Mouse (Mus musculus) midbrain, postnatal 0 days (tissue): ENCODE measurements around the gene Cpn1. TPM values are rescaled to one million over a fixed set of nuclear protein-coding genes. Genes with fewer than 3 reads are reported as not detected.

Experiments
- ATAC-seq: fragments of 200-750 bp; cut with Nextera tagmentation; 2 replicates; pipeline ENCODE4 v1.8.0; 2017; ENCODE audit warnings: moderate number of reproducible peaks, mild to moderate bottlenecking, moderate TSS enrichment, moderate library complexity; ENCODE audit not compliant: low FRiP score
- DNase-seq: peaks from one replicate; pipeline ENCODE4 v3.0.0-alpha.2; 2015; ENCODE audit warnings: low spot score
- H3K27ac ChIP-seq: fragments of 300-500 bp; sonication (generic); 2 replicates; pipeline ENCODE4 v1.5.1; 2014; ENCODE audit warnings: low read depth, mild to moderate bottlenecking, low read length, mixed read lengths
- H3K27me3 ChIP-seq: fragments of 300-500 bp; sonication (generic); 2 replicates; pipeline ENCODE4 v1.6.1; 2014; ENCODE audit warnings: low read length, control low read depth, mixed read lengths; ENCODE audit not compliant: insufficient read depth
- H3K36me3 ChIP-seq: fragments of 300-500 bp; sonication (generic); 2 replicates; pipeline ENCODE4 v1.6.1; 2014; ENCODE audit warnings: low read length, control low read depth, mixed read lengths; ENCODE audit not compliant: insufficient read depth
- H3K4me1 ChIP-seq: fragments of 300-500 bp; sonication (generic); 2 replicates; pipeline ENCODE4 v1.6.1; 2014; ENCODE audit warnings: mild to moderate bottlenecking, control low read depth, antibody characterized with exemption, low read length, mixed read lengths; ENCODE audit not compliant: insufficient read depth
- H3K4me2 ChIP-seq: fragments of 300-500 bp; sonication (generic); 2 replicates; pipeline ENCODE4 v1.6.1; 2014; ENCODE audit warnings: low read depth, mild to moderate bottlenecking, low read length, mixed read lengths; ENCODE audit not compliant: poor library complexity, severe bottlenecking
- H3K4me3 ChIP-seq: fragments of 300-500 bp; sonication (generic); 2 replicates; pipeline ENCODE4 v1.5.1; 2014; ENCODE audit warnings: low read depth, mild to moderate bottlenecking, low read length, moderate library complexity
- H3K9ac ChIP-seq: fragments of 300-500 bp; sonication (generic); replicated peaks from 2 replicates; pipeline ENCODE4 v1.6.1; 2014; ENCODE audit warnings: mild to moderate bottlenecking, low read length, moderate library complexity, mixed read lengths; ENCODE audit not compliant: poor library complexity, severe bottlenecking
- H3K9me3 ChIP-seq: fragments of 300-500 bp; sonication (generic); 2 replicates; pipeline ENCODE4 v1.6.1; 2016; ENCODE audit warnings: low read length, control low read depth
- CTCF ChIP-seq: IDR thresholded peaks from 2 replicates; pipeline ENCODE4 v1.5.1; 2016; ENCODE audit warnings: antibody characterized with exemption, mild to moderate bottlenecking
- WGBS: fragments of 180-500 bp; shearing (Covaris S2); extraction: QIAGEN DNeasy Blood & Tissue Kit; methylation state at CpG from one replicate; pipeline ENCODE4 v1.1.7; 2014; 5-methylcytosine and 5-hydroxymethylcytosine counted together
- polyA plus RNA-seq: library from polyadenylated mRNA; unstranded; fragments of >200 nt; fragmentation: Nextera tagmentation; extraction: Ambion mirVana; gene quantifications from 2 replicates; pipeline ENCODE4 v1.2.1, GENCODE M21; 2015
- total RNA-seq: library from RNA; depleted of rRNA; stranded (reverse); fragments of >200 nt; gene quantifications from 2 replicates; pipeline ENCODE4 v1.2.3, GENCODE M21; 2014; rRNA removed

Gene Cpn1
- total RNA-seq (0.27 TPM in 1 of 2 replicates, not detected in the other), polyA plus RNA-seq (0.38 and 0.48 TPM in 2 replicates)

DNA sequence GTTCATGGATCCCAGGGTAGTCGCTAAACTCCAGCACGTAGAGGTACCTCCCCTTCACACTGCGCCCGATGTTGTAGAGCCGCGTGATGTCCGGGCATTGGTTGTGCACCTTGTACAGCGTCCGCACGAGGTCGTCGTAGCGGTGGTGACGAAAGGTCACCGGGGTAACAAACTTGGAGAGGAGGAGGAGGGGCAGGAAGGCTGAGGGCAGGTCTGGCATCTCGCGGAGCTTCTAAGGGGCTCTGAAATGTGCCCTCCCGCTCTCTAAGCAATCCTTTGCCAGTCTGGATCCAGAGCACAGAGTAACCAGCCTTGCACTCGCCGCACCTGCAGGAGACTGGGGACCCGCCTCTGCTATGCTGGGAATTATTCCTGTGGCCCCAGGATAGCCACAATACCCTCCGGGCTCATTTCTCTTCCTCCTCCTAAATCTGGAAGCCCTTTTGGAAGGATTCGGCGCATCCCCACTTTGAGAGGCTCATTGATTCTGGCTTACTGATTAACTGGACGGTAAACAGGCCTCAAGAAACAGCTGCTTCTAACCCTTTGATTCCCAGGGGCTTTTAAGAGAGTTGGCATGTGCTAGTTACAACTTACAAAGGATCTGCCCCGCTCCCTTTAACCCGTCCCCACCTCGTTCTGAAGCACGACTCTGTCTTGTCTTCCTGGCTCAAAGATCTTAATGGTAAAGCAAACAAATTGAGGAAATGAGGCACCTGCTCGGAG, at the start of gene Cpn1:
Cpn1 (minus strand) TSS at position 488 of the 726 bp plus-strand sequence.
- TF ChIP-seq CTCF: no peak
- Histone ChIP-seq H3K27ac (no peak within 1 kb of the TSS), H3K27me3 (0 out of 2 replicates have a peak, but pooled peaks cover 6% of the 10 kb centered on the region), H3K4me3 (peak within 1 kb of the TSS; percentile 12; the same call in 1 of the 2 replicates), H3K36me3 (no peaks in the 10 kb centered on the region), H3K9ac (0 out of 2 replicates have a peak within 1 kb of the TSS, but pooled peaks have one; percentile 13), H3K4me2 (peak within 1 kb of the TSS; percentile 39), H3K4me1 (peaks cover 6% of the 10 kb centered on the region), H3K9me3 (no peaks in the 10 kb centered on the region)
- ATAC-seq (no peak), DNase-seq (no peak)
- WGBS: 17% methylated on average over 30 of the region's 30 CpGs

DNA sequence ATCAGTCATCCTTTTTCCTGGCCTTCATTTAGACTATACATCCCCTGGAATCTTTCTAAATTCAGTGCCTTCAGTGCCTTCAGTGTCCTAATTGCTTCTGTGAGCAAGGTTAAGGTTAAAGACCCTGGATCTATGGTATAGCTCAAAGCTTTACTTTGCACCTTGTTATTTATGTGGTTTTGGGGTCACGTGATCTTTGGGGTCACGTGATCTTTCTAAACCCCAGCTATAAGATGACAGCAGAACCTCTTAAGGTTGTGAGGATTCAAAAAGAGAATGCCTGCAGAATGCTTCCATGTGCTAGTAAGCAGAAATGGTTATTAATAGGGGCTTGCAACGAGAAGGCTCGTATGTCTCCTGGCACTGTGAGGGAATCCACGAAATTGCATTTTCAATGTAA, 47.0 kb upstream of the Cpn1 start:
- H3K4me2 ChIP-seq: no peak overlapping the region
- TF ChIP-seq CTCF: no peak
- no peak overlapping the region for H3K4me3 ChIP-seq
- H3K36me3 ChIP-seq: peaks cover 15% of the 10 kb centered on the region; the same call in 1 of the 2 replicates
- ATAC-seq: no peak
- WGBS: 91% methylated on average over 5 of the region's 5 CpGs
- H3K27ac ChIP-seq: no peak overlapping the region
- no peak overlapping the region for H3K9ac ChIP-seq
- no peaks in the 10 kb centered on the region for H3K4me1 ChIP-seq
- no peak for DNase-seq
- H3K9me3 ChIP-seq: no peaks in the 10 kb centered on the region
- H3K27me3 ChIP-seq: no peaks in the 10 kb centered on the region

DNA sequence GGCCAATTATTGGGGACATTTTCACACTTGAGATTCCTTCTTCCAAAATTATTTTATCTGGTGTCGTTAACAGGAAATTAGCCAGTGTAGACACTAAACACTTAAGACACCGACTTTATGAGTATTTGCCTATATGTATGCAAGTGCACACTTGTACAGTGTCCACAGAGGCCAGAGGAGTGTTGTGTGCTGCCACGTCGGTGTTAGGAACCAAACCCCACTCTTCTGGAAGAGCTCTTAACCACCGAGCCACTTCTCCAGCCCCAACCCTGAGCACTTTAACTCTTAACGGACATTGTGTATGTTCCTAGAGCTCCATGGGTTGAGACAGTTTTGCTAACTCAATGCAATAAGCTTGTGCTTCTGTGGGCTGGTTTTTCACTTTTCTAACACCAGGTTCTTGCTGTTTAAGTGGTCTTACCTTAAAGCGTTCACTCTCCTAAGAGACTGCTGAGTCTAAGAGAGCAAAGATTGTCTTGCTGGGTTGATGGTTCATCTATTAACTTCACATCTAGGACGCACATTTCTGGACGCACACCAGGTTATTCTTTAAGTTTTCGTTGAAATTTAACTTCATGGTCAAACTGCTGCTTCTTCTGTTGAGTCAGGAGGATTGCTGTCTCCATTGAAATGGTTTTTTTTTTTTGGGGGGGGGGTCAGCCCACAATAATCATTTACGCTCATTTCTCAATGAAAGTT, 45.8 kb upstream of the Cpn1 start:
- Histone ChIP-seq H3K4me1 (no peaks in the 10 kb centered on the region), H3K27me3 (no peaks in the 10 kb centered on the region), H3K36me3 (peaks cover 15% of the 10 kb centered on the region; the same call in 1 of the 2 replicates), H3K27ac (no peak overlapping the region), H3K4me2 (no peak overlapping the region), H3K9ac (no peak overlapping the region), H3K9me3 (no peaks in the 10 kb centered on the region), H3K4me3 (no peak overlapping the region)
- 95% methylated on average over 11 of the region's 11 CpGs for WGBS
- no peak for TF ChIP-seq CTCF
- no peak for DNase-seq
- ATAC-seq: no peak

GRCm38 (mm10) chr19:44030024-44030423, 43.7 kb upstream of the Cpn1 start:
- TF ChIP-seq CTCF: no peak
- WGBS: 95% methylated on average over 5 of the region's 5 CpGs

GRCm38 (mm10) chr19:44028972-44029371, 42.6 kb upstream of the Cpn1 start, which contains the start of gene Cyp2c23:
TSS of gene Cyp2c23 (minus strand) at chr19:44029208.
- no peak within 1 kb of the TSS for H3K27ac ChIP-seq
- H3K4me3 ChIP-seq: no peak within 1 kb of the TSS
- H3K36me3 ChIP-seq: 0 out of 2 replicates have a peak, but pooled peaks cover 3% of the 10 kb centered on the region
- no peak for TF ChIP-seq CTCF
- H3K4me1 ChIP-seq: no peaks in the 10 kb centered on the region
- WGBS: 63% methylated on average over 6 of the region's 8 CpGs
- DNase-seq (no peak), ATAC-seq (no peak)
- H3K27me3 ChIP-seq: no peaks in the 10 kb centered on the region
- no peak within 1 kb of the TSS for H3K9ac ChIP-seq
- H3K9me3 ChIP-seq: no peaks in the 10 kb centered on the region
- no peak within 1 kb of the TSS for H3K4me2 ChIP-seq

More at GRCm38 (mm10) chr19:44030024-44030423, 43.7 kb upstream of the Cpn1 start:
- ATAC-seq: no peak
- 0 out of 2 replicates have a peak, but pooled peaks cover 3% of the 10 kb centered on the region for H3K36me3 ChIP-seq
- no peaks in the 10 kb centered on the region for H3K4me1 ChIP-seq
- no peak overlapping the region for H3K4me3 ChIP-seq
- no peak for DNase-seq
- no peak overlapping the region for H3K4me2 ChIP-seq
- H3K9ac ChIP-seq: no peak overlapping the region
- H3K27ac ChIP-seq: no peak overlapping the region
- H3K27me3 ChIP-seq: no peaks in the 10 kb centered on the region
- no peaks in the 10 kb centered on the region for H3K9me3 ChIP-seq
